Mouse (Mus musculus) T-helper 17 cell (primary cell): ENCODE data around the gene Fam234a.

ENCODE experiments used
- in situ Hi-C, 2 experiments: fragments of 300-600 bp; cut with MboI, MseI; formaldehyde crosslinking; loops; 1 replicate in 1 of 2; 2 replicates in 1 of 2; pipeline ENCODE4 v1.15.1; 2025; ENCODE audit warnings: high pct_unique_total_duplicates in 2 of 2

Fam234a gene

GRCm38 (mm10) chr17:26234386-26234785 is 9.7 kb downstream of the Fam234a start:
- in situ Hi-C loops: no loop called here

- in situ Hi-C loops: no loop called here
These were observed 11.2 kb downstream of the Fam234a start for GRCm38 (mm10) chr17:26232863-26233262.

GRCm38 (mm10) chr17:26231156-26231555 is 12.9 kb downstream of the Fam234a start:
- in situ Hi-C loops: no loop called here

GRCm38 (mm10) chr17:26229776-26230175 is 14.3 kb downstream of the Fam234a start:
- in situ Hi-C loops: no loop called here

GRCm38 (mm10) chr17:26225150-26225549 is 18.9 kb downstream of the Fam234a start:
- in situ Hi-C loops: no loop called here

GRCm38 (mm10) chr17:26221508-26221907 is 22.5 kb downstream of the Fam234a start:
- in situ Hi-C loops: no loop called here

- in situ Hi-C loops: no loop called here
These were observed 31.4 kb downstream of the Fam234a start for GRCm38 (mm10) chr17:26212681-26213080.

- in situ Hi-C loops: no loop called here
These were observed 31.8 kb downstream of the Fam234a start for GRCm38 (mm10) chr17:26212241-26212640.

GRCm38 (mm10) chr17:26207686-26208085 is 36.4 kb downstream of the Fam234a start, which contains the start of gene Arhgdig:
Arhgdig (minus strand) TSS chr17:26207786.
- in situ Hi-C loops: no loop called here

GRCm38 (mm10) chr17:26206392-26206791 is 37.6 kb downstream of the Fam234a start:
- in situ Hi-C loops: no loop called here

- in situ Hi-C loops: no loop called here
These were observed 39.3 kb downstream of the Fam234a start for GRCm38 (mm10) chr17:26204766-26205165.

- in situ Hi-C loops: no loop called here
These were observed 40.7 kb downstream of the Fam234a start for GRCm38 (mm10) chr17:26203321-26203811.

- in situ Hi-C loops: no loop called here
These were observed 41.3 kb downstream of the Fam234a start, which contains the start of gene Rgs11 for GRCm38 (mm10) chr17:26202737-26203136. Rgs11 (plus strand) TSS chr17:26202951.

GRCm38 (mm10) chr17:26201998-26202397 is 42.0 kb downstream of the Fam234a start:
- in situ Hi-C loops: no loop called here

GRCm38 (mm10) chr17:26200831-26201705 is 43.0 kb downstream of the Fam234a start:
- in situ Hi-C loops: no loop called here

- in situ Hi-C loops: loop anchor here in 1 of 2 experiments (10.0 kb wide), 1 partner anchor 416 kb away; no protein-coding TSS in a partner anchor
These were observed 45.1 kb downstream of the Fam234a start, which contains the start of gene Pdia2 for GRCm38 (mm10) chr17:26198892-26199291. Pdia2 (minus strand) TSS chr17:26199087.

GRCm38 (mm10) chr17:26192481-26193190 is 51.4 kb downstream of the Fam234a start:
- in situ Hi-C loops: loop anchor here in 1 of 2 experiments (10.0 kb wide), 1 partner anchor 422 kb away; no protein-coding TSS in a partner anchor

- in situ Hi-C loops: loop anchor here in 1 of 2 experiments (10.0 kb wide), 1 partner anchor 423 kb away; no protein-coding TSS in a partner anchor
These were observed 52.6 kb downstream of the Fam234a start for GRCm38 (mm10) chr17:26191486-26191885.

- in situ Hi-C loops: no loop called here
These were observed 55.8 kb downstream of the Fam234a start for GRCm38 (mm10) chr17:26188091-26188805.

GRCm38 (mm10) chr17:26187592-26187991 is 56.5 kb downstream of the Fam234a start:
- in situ Hi-C loops: no loop called here

GRCm38 (mm10) chr17:26181179-26181578 is 62.9 kb downstream of the Fam234a start:
- in situ Hi-C loops: no loop called here
